Mouse (Mus musculus) erythroblast, embryonic 14.5 days (primary cell): ENCODE measurements around the gene Slc2a3.

Experiments
- GATA1 ChIP-seq: IDR thresholded peaks from 2 replicates; pipeline ENCODE4 v1.6.1; 2012; ENCODE audit warnings: low read length, inconsistent platforms, mixed read lengths
- TAL1 ChIP-seq: IDR thresholded peaks from 3 replicates; pipeline ENCODE4 v1.6.1; 2012; ENCODE audit warnings: low read length, inconsistent platforms, mixed read lengths

DNA sequence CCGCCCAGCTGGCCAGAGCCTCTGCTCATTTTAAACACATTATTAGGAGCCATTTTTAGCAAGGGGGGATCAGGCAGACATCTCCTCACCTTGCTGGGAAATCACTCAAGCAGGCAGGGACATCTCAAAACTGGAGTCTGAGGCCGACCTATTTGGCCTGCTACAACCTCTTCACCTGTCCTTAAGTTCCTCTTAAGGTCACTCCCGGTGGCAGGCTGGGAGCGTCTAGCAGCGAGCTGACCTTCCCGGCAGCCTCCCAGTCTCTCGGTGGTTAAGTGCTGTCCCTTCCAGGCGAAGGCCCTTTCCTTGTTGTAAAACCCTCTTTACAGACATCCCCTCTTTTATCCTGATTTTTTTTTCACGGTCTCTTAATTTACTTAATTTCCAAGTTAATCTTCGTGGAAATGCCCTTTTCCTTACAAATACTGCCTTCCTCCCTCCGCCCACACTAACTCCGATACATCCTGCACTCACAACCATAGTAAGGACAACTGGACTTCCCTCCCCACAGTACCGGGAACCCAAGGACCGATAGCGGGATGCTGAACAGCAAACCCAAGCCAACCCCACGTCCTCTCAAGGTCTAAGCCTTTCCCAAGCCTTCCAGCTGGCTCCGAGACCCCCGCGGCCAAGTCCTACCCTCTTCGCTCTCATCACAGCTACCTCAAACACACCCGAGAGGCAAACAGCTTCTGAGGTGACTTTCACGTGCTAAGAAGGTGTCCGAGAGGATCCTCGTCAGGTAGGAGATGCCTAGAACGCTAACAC is 59.8 kb downstream of the Slc2a3 start:
- TF ChIP-seq GATA1 = no peak
- TF ChIP-seq TAL1 = no peak
